Mouse (Mus musculus) megakaryocyte, embryonic 14.5 days (primary cell): Measurements from ENCODE around the gene Ptbp1. TPM values are rescaled to one million over a fixed set of nuclear protein-coding genes. Genes with fewer than 3 reads are reported as not detected.

Source experiments
- H3K27me3 ChIP-seq: replicated peaks from 2 replicates; pipeline ENCODE3; 2012; ENCODE audit warnings: inconsistent platforms
- H3K36me3 ChIP-seq: replicated peaks from 2 replicates; pipeline ENCODE3; 2012; ENCODE audit warnings: low read length, inconsistent platforms, mixed read lengths
- H3K4me1 ChIP-seq: 2 replicates; pipeline ENCODE4 v1.6.1; 2012; ENCODE audit warnings: inconsistent platforms
- H3K4me3 ChIP-seq: replicated peaks from 2 replicates; pipeline ENCODE3; 2012; ENCODE audit warnings: moderate library complexity, mild to moderate bottlenecking, inconsistent platforms
- H3K9me3 ChIP-seq: 2 replicates; pipeline ENCODE4 v1.6.1; 2012; ENCODE audit warnings: inconsistent platforms
- FLI1 ChIP-seq: IDR thresholded peaks from 2 replicates; pipeline ENCODE4 v1.6.1; 2012; ENCODE audit warnings: low read length, inconsistent platforms, mixed read lengths
- GATA1 ChIP-seq: IDR thresholded peaks from 3 replicates; pipeline ENCODE4 v1.6.1; 2012; ENCODE audit warnings: mixed read lengths, low read length, inconsistent platforms, borderline replicate concordance
- polyA plus RNA-seq: library from polyadenylated mRNA; stranded (reverse); fragments of >175 nt; gene quantifications from 2 replicates; pipeline ENCODE4 v1.2.3, GENCODE M21; 2012; ENCODE audit warnings: low replicate concordance; ENCODE audit not compliant: insufficient read depth

Ptbp1 gene
- polyA plus RNA-seq, 1 experiment: 849 TPM

- H3K4me3 ChIP-seq: no peak overlapping the region
- H3K4me1 ChIP-seq: peaks cover 76% of the 10 kb centered on the region
- 0 out of 2 replicates have a peak, but pooled peaks cover under 1% of the 10 kb centered on the region for H3K9me3 ChIP-seq
- H3K36me3 ChIP-seq: no peaks in the 10 kb centered on the region
- H3K27me3 ChIP-seq: peaks cover 19% of the 10 kb centered on the region
- TF ChIP-seq FLI1: no peak
- no peak for TF ChIP-seq GATA1
These were observed 21.4 kb upstream of the Ptbp1 start for GRCm38 (mm10) chr10:79832786-79833181.

GRCm38 (mm10) chr10:79834769-79835398, 19.3 kb upstream of the Ptbp1 start:
- Histone ChIP-seq H3K4me1 (peaks cover 79% of the 10 kb centered on the region), H3K36me3 (no peaks in the 10 kb centered on the region), H3K9me3 (no peaks in the 10 kb centered on the region), H3K4me3 (peak overlapping the region; percentile 46), H3K27me3 (peaks cover 6% of the 10 kb centered on the region)
- TF ChIP-seq GATA1: no peak
- no peak for TF ChIP-seq FLI1

- Histone ChIP-seq H3K4me1 (peaks cover 83% of the 10 kb centered on the region), H3K9me3 (no peaks in the 10 kb centered on the region), H3K4me3 (no peak overlapping the region), H3K27me3 (no peaks in the 10 kb centered on the region), H3K36me3 (no peaks in the 10 kb centered on the region)
- TF ChIP-seq GATA1 (no peak), FLI1 (no peak)
These were observed 17.3 kb upstream of the Ptbp1 start for GRCm38 (mm10) chr10:79836918-79837317.

GRCm38 (mm10) chr10:79838151-79838550, 16.1 kb upstream of the Ptbp1 start:
- Histone ChIP-seq H3K9me3 (no peaks in the 10 kb centered on the region), H3K4me3 (peak overlapping the region; percentile 66), H3K36me3 (no peaks in the 10 kb centered on the region), H3K4me1 (peaks cover 81% of the 10 kb centered on the region), H3K27me3 (no peaks in the 10 kb centered on the region)
- TF ChIP-seq GATA1: no peak
- TF ChIP-seq FLI1: no peak; the same call in 1 of the 2 replicates

- peak overlapping the region; percentile 42 for H3K4me3 ChIP-seq
- no peaks in the 10 kb centered on the region for H3K27me3 ChIP-seq
- H3K4me1 ChIP-seq: peaks cover 78% of the 10 kb centered on the region
- no peaks in the 10 kb centered on the region for H3K36me3 ChIP-seq
- H3K9me3 ChIP-seq: no peaks in the 10 kb centered on the region
- no peak for TF ChIP-seq GATA1
- no peak for TF ChIP-seq FLI1
These were observed 14.1 kb upstream of the Ptbp1 start for GRCm38 (mm10) chr10:79840091-79840490.

- Histone ChIP-seq H3K27me3 (no peaks in the 10 kb centered on the region), H3K36me3 (no peaks in the 10 kb centered on the region), H3K9me3 (no peaks in the 10 kb centered on the region), H3K4me1 (peaks cover 76% of the 10 kb centered on the region), H3K4me3 (peak overlapping the region; percentile 90)
- TF ChIP-seq GATA1: no peak
These were observed 13.3 kb upstream of the Ptbp1 start for GRCm38 (mm10) chr10:79840644-79841551.

GRCm38 (mm10) chr10:79842322-79842721, 11.9 kb upstream of the Ptbp1 start:
- no peaks in the 10 kb centered on the region for H3K36me3 ChIP-seq
- no peak for TF ChIP-seq FLI1
- TF ChIP-seq GATA1: no peak
- H3K4me3 ChIP-seq: peak overlapping the region; percentile 21
- H3K4me1 ChIP-seq: peaks cover 75% of the 10 kb centered on the region
- no peaks in the 10 kb centered on the region for H3K27me3 ChIP-seq
- H3K9me3 ChIP-seq: no peaks in the 10 kb centered on the region

GRCm38 (mm10) chr10:79843476-79843875, 10.8 kb upstream of the Ptbp1 start:
- TF ChIP-seq GATA1 (no peak), FLI1 (no peak)
- Histone ChIP-seq H3K4me3 (no peak overlapping the region), H3K36me3 (no peaks in the 10 kb centered on the region), H3K27me3 (no peaks in the 10 kb centered on the region), H3K4me1 (peaks cover 63% of the 10 kb centered on the region), H3K9me3 (no peaks in the 10 kb centered on the region)

- Histone ChIP-seq H3K36me3 (peaks cover 2% of the 10 kb centered on the region), H3K4me1 (peaks cover 71% of the 10 kb centered on the region), H3K9me3 (no peaks in the 10 kb centered on the region), H3K4me3 (no peak overlapping the region), H3K27me3 (no peaks in the 10 kb centered on the region)
- TF ChIP-seq GATA1 (no peak), FLI1 (no peak)
These were observed 7.7 kb upstream of the Ptbp1 start for GRCm38 (mm10) chr10:79846553-79846952.
